Mouse (Mus musculus) T-helper 2 cell (primary cell): ENCODE results near the gene Actr6.

Experiments used
- in situ Hi-C: fragments of 300-600 bp; cut with MboI, MseI; formaldehyde crosslinking; loops from one replicate; pipeline ENCODE4 v1.15.1; 2025; ENCODE audit warnings: high pct_unique_total_duplicates

Gene Actr6

GRCm38 (mm10) chr10:89732001-89732794, at the start of gene Actr6:
Gene Actr6 (minus strand): TSS chr10:89732295.
- in situ Hi-C loops = no loop called here

GRCm38 (mm10) chr10:89776029-89776428, 43.9 kb upstream of the Actr6 start:
- in situ Hi-C loops = no loop called here

- in situ Hi-C loops = no loop called here
Observed at GRCm38 (mm10) chr10:89771894-89772293, 39.8 kb upstream of the Actr6 start.

GRCm38 (mm10) chr10:89769096-89769495, 37.0 kb upstream of the Actr6 start:
- in situ Hi-C loops = no loop called here

- in situ Hi-C loops = no loop called here
Observed at GRCm38 (mm10) chr10:89768352-89769020, 36.4 kb upstream of the Actr6 start.

GRCm38 (mm10) chr10:89765790-89766714, 34.0 kb upstream of the Actr6 start:
- in situ Hi-C loops = no loop called here

- in situ Hi-C loops = no loop called here
Observed at GRCm38 (mm10) chr10:89764457-89765121, 32.5 kb upstream of the Actr6 start.

- in situ Hi-C loops = no loop called here
Observed at GRCm38 (mm10) chr10:89760772-89761171, 28.7 kb upstream of the Actr6 start.

- in situ Hi-C loops = no loop called here
Observed at GRCm38 (mm10) chr10:89755231-89755630, 23.1 kb upstream of the Actr6 start.

GRCm38 (mm10) chr10:89751069-89751468, 19.0 kb upstream of the Actr6 start:
- in situ Hi-C loops = no loop called here

- in situ Hi-C loops = loop anchor here (5.0 kb wide), 1 partner anchor 66 kb away; no protein-coding TSS in a partner anchor
Observed at GRCm38 (mm10) chr10:89748619-89749018, 16.5 kb upstream of the Actr6 start.

- in situ Hi-C loops = loop anchor here (5.0 kb wide), 1 partner anchor 66 kb away; no protein-coding TSS in a partner anchor
Observed at GRCm38 (mm10) chr10:89747911-89748310, 15.8 kb upstream of the Actr6 start.

- in situ Hi-C loops = loop anchor here (5.0 kb wide), 1 partner anchor 65 kb away; no protein-coding TSS in a partner anchor
Observed at GRCm38 (mm10) chr10:89747221-89747905, 15.3 kb upstream of the Actr6 start.

GRCm38 (mm10) chr10:89746581-89746980, 14.5 kb upstream of the Actr6 start:
- in situ Hi-C loops = loop anchor here (5.0 kb wide), 1 partner anchor 64 kb away; no protein-coding TSS in a partner anchor

- in situ Hi-C loops = loop anchor here (5.0 kb wide), 1 partner anchor 63 kb away; no protein-coding TSS in a partner anchor
Observed at GRCm38 (mm10) chr10:89745666-89746020, 13.5 kb upstream of the Actr6 start.

GRCm38 (mm10) chr10:89744871-89745665, 13.0 kb upstream of the Actr6 start, which contains the start of gene Uhrf1bp1l:
Gene Uhrf1bp1l (plus strand): TSS chr10:89744991.
- in situ Hi-C loops = loop anchor here (5.0 kb wide), 1 partner anchor 63 kb away; no protein-coding TSS in a partner anchor

- in situ Hi-C loops = no loop called here
Observed at GRCm38 (mm10) chr10:89744341-89744740, 12.2 kb upstream of the Actr6 start.

- in situ Hi-C loops = no loop called here
Observed at GRCm38 (mm10) chr10:89743266-89743665, 11.2 kb upstream of the Actr6 start.

GRCm38 (mm10) chr10:89740995-89741394, 8.9 kb upstream of the Actr6 start:
- in situ Hi-C loops = no loop called here
